Mouse (Mus musculus): ENCODE results near the gene Lrrc49. TPM values are rescaled to one million over a fixed set of nuclear protein-coding genes. Genes with fewer than 3 reads are reported as not detected.

Lrrc49 gene
- polyA plus RNA-seq, 1 experiment: 3.2 TPM

DNA sequence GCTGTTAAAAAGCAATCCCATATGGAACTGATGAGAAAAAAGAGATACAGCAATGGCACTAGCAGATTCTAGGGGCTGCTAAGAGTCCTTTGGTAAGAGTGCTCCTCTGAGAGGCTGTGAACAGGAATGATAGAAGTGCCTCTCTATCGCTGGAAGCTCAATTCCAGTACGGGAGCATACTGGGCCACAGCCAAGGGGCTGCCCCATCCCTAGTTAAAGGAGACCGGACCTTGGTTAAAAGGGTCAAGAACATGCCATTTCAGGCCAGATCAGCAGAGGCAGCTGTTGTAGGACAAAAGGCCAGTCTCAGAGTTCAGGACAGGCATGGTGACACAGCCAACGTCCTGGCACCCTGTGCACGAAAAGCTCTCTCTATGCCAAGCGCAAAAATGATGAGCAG is 26.2 kb upstream of the Lrrc49 start:
- Histone ChIP-seq H3K27ac (ENCODE audit: insufficient read depth, low read depth, low read length) (no peak overlapping the region), H3K27me3 (replicated peaks; ENCODE audit: control insufficient read depth, insufficient read depth, low read length) (no peaks in the 10 kb centered on the region), H3K4me1 (ENCODE audit: control insufficient read depth, insufficient read depth, low read length) (no peaks in the 10 kb centered on the region), H3K36me3 (ENCODE audit: control insufficient read depth, insufficient read depth, low read length) (no peaks in the 10 kb centered on the region), H3K4me3 (ENCODE audit: insufficient read depth, low read depth, low read length) (no peak overlapping the region)
- WGBS: 55% methylated on average over 6 of the region's 6 CpGs
- DNase-seq: peak; percentile 47
- TF ChIP-seq CTCF (conservative IDR thresholded peaks at IDR 0.05; ENCODE audit: insufficient read depth, insufficient read length, low read depth, low read length) (no peak), POLR2A (IDR thresholded peaks at IDR 0.05; ENCODE audit: low read depth, low read length) (no peak)

GRCm38 (mm10) chr9:60713616-60714015 is 25.7 kb upstream of the Lrrc49 start:
- Histone ChIP-seq H3K4me1 (ENCODE audit: control insufficient read depth, insufficient read depth, low read length) (no peaks in the 10 kb centered on the region), H3K27me3 (replicated peaks; ENCODE audit: control insufficient read depth, insufficient read depth, low read length) (no peaks in the 10 kb centered on the region), H3K36me3 (ENCODE audit: control insufficient read depth, insufficient read depth, low read length) (no peaks in the 10 kb centered on the region), H3K4me3 (ENCODE audit: insufficient read depth, low read depth, low read length) (peak overlapping the region; percentile 46), H3K27ac (ENCODE audit: insufficient read depth, low read depth, low read length) (no peak overlapping the region)
- WGBS: 47% methylated on average over 4 of the region's 4 CpGs
- TF ChIP-seq POLR2A (IDR thresholded peaks at IDR 0.05; ENCODE audit: low read depth, low read length): no peak
- no peak for TF ChIP-seq CTCF (conservative IDR thresholded peaks at IDR 0.05; ENCODE audit: insufficient read depth, insufficient read length, low read depth, low read length)
- DNase-seq: no peak

GRCm38 (mm10) chr9:60712771-60713541 is 25.0 kb upstream of the Lrrc49 start, which contains the start of gene Larp6:
Larp6 (plus strand) TSS chr9:60712989.
- 4% methylated on average over 66 of the region's 66 CpGs for WGBS
- DNase-seq: no peak

GRCm38 (mm10) chr9:60712011-60712410 is 24.1 kb upstream of the Lrrc49 start:
- TF ChIP-seq CTCF (conservative IDR thresholded peaks at IDR 0.05; ENCODE audit: insufficient read depth, insufficient read length, low read depth, low read length): no peak
- no peak for TF ChIP-seq POLR2A (IDR thresholded peaks at IDR 0.05; ENCODE audit: low read depth, low read length)
- no peaks in the 10 kb centered on the region for H3K36me3 ChIP-seq (ENCODE audit: control insufficient read depth, insufficient read depth, low read length)
- H3K4me3 ChIP-seq (ENCODE audit: insufficient read depth, low read depth, low read length): no peak overlapping the region
- WGBS: 81% methylated on average over 5 of the region's 5 CpGs
- H3K27ac ChIP-seq (ENCODE audit: insufficient read depth, low read depth, low read length): no peak overlapping the region
- H3K4me1 ChIP-seq (ENCODE audit: control insufficient read depth, insufficient read depth, low read length): no peaks in the 10 kb centered on the region
- no peaks in the 10 kb centered on the region for H3K27me3 ChIP-seq (replicated peaks; ENCODE audit: control insufficient read depth, insufficient read depth, low read length)
- DNase-seq: no peak

More at GRCm38 (mm10) chr9:60712771-60713541, 25.0 kb upstream of the Lrrc49 start, which contains the start of gene Larp6:
- Histone ChIP-seq H3K36me3 (ENCODE audit: control insufficient read depth, insufficient read depth, low read length) (no peaks in the 10 kb centered on the region), H3K4me3 (ENCODE audit: insufficient read depth, low read depth, low read length) (peak within 1 kb of the TSS; percentile 46), H3K27me3 (replicated peaks; ENCODE audit: control insufficient read depth, insufficient read depth, low read length) (no peaks in the 10 kb centered on the region), H3K4me1 (ENCODE audit: control insufficient read depth, insufficient read depth, low read length) (no peaks in the 10 kb centered on the region), H3K27ac (ENCODE audit: insufficient read depth, low read depth, low read length) (peak within 1 kb of the TSS; percentile 41; the same call in 1 of the 2 replicates)
- no peak for TF ChIP-seq CTCF (conservative IDR thresholded peaks at IDR 0.05; ENCODE audit: insufficient read depth, insufficient read length, low read depth, low read length)
- TF ChIP-seq POLR2A (IDR thresholded peaks at IDR 0.05; ENCODE audit: low read depth, low read length): no peak

GRCm38 (mm10) chr9:60709721-60710120 is 21.8 kb upstream of the Lrrc49 start:
- H3K27ac ChIP-seq (ENCODE audit: insufficient read depth, low read depth, low read length): no peak overlapping the region
- no peaks in the 10 kb centered on the region for H3K36me3 ChIP-seq (ENCODE audit: control insufficient read depth, insufficient read depth, low read length)
- no peaks in the 10 kb centered on the region for H3K4me1 ChIP-seq (ENCODE audit: control insufficient read depth, insufficient read depth, low read length)
- DNase-seq: no peak
- H3K27me3 ChIP-seq (replicated peaks; ENCODE audit: control insufficient read depth, insufficient read depth, low read length): no peaks in the 10 kb centered on the region
- TF ChIP-seq POLR2A (IDR thresholded peaks at IDR 0.05; ENCODE audit: low read depth, low read length) (no peak), CTCF (conservative IDR thresholded peaks at IDR 0.05; ENCODE audit: insufficient read depth, insufficient read length, low read depth, low read length) (no peak)
- no peak overlapping the region for H3K4me3 ChIP-seq (ENCODE audit: insufficient read depth, low read depth, low read length)
- 71% methylated on average over 6 of the region's 6 CpGs for WGBS

DNA sequence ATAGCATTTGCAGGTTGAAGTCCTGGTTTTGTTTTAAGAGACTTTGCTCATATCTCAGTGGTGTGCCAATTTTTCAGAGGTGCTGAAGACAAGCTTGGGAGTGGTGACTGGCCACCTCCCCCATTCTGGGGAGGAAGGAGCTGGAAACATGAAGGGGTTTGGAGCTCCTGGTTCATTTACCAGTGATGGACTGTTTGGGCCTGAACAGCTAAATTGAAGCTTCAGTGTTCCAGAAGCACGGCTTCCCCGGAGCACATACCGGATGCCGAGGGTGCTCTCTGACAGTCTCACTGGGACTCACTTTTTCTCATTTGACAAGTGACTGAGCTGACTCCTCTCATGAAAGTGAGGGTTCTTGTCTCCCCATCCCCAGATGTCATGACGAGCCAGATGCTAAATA is 20.6 kb upstream of the Lrrc49 start:
- no peak for DNase-seq
- no peak overlapping the region for H3K27ac ChIP-seq (ENCODE audit: insufficient read depth, low read depth, low read length)
- H3K4me3 ChIP-seq (ENCODE audit: insufficient read depth, low read depth, low read length): no peak overlapping the region
- no peaks in the 10 kb centered on the region for H3K4me1 ChIP-seq (ENCODE audit: control insufficient read depth, insufficient read depth, low read length)
- WGBS: 87% methylated on average over 5 of the region's 5 CpGs
- TF ChIP-seq CTCF (conservative IDR thresholded peaks at IDR 0.05; ENCODE audit: insufficient read depth, insufficient read length, low read depth, low read length) (no peak), POLR2A (IDR thresholded peaks at IDR 0.05; ENCODE audit: low read depth, low read length) (no peak)
- no peaks in the 10 kb centered on the region for H3K27me3 ChIP-seq (replicated peaks; ENCODE audit: control insufficient read depth, insufficient read depth, low read length)
- no peaks in the 10 kb centered on the region for H3K36me3 ChIP-seq (ENCODE audit: control insufficient read depth, insufficient read depth, low read length)

GRCm38 (mm10) chr9:60707594-60707993 is 19.6 kb upstream of the Lrrc49 start:
- TF ChIP-seq CTCF (conservative IDR thresholded peaks at IDR 0.05; ENCODE audit: insufficient read depth, insufficient read length, low read depth, low read length): no peak
- no peak for TF ChIP-seq POLR2A (IDR thresholded peaks at IDR 0.05; ENCODE audit: low read depth, low read length)
- H3K36me3 ChIP-seq (ENCODE audit: control insufficient read depth, insufficient read depth, low read length): no peaks in the 10 kb centered on the region
- whole genome bisulfite sequencing: 92% methylated on average over 2 of the region's 2 CpGs
- H3K4me3 ChIP-seq (ENCODE audit: insufficient read depth, low read depth, low read length): no peak overlapping the region
- H3K27me3 ChIP-seq (replicated peaks; ENCODE audit: control insufficient read depth, insufficient read depth, low read length): no peaks in the 10 kb centered on the region
- no peak overlapping the region for H3K27ac ChIP-seq (ENCODE audit: insufficient read depth, low read depth, low read length)
- no peaks in the 10 kb centered on the region for H3K4me1 ChIP-seq (ENCODE audit: control insufficient read depth, insufficient read depth, low read length)
- no peak for DNase-seq
